Mouse (Mus musculus) midbrain, embryonic 16.5 days (tissue): ENCODE data around the gene 2900011O08Rik. TPM values are rescaled to one million over a fixed set of nuclear protein-coding genes. Genes with fewer than 3 reads are reported as not detected.

Experiments
- ATAC-seq: fragments of 200-750 bp; cut with Nextera tagmentation; 2 replicates; pipeline ENCODE4 v1.8.0; 2017; ENCODE audit warnings: moderate TSS enrichment
- H3K27ac ChIP-seq: fragments of 300-500 bp; sonication (generic); 2 replicates; pipeline ENCODE4 v1.5.1; 2014; ENCODE audit warnings: mild to moderate bottlenecking, low read length, mixed read lengths
- H3K27me3 ChIP-seq: fragments of 300-500 bp; sonication (generic); 2 replicates; pipeline ENCODE4 v1.6.1; 2014; ENCODE audit warnings: low read depth, low read length, mixed read lengths; ENCODE audit not compliant: control insufficient read depth, insufficient read depth
- H3K36me3 ChIP-seq: fragments of 300-500 bp; sonication (generic); 2 replicates; pipeline ENCODE4 v1.6.1; 2014; ENCODE audit warnings: mild to moderate bottlenecking, low read length, moderate library complexity, mixed read lengths; ENCODE audit not compliant: control insufficient read depth, insufficient read depth
- H3K4me1 ChIP-seq: fragments of 300-500 bp; sonication (generic); 2 replicates; pipeline ENCODE4 v1.6.1; 2014; ENCODE audit warnings: mild to moderate bottlenecking, low read length, mixed read lengths; ENCODE audit not compliant: control insufficient read depth, insufficient read depth
- H3K4me2 ChIP-seq: fragments of 300-500 bp; sonication (generic); 2 replicates; pipeline ENCODE4 v1.6.1; 2014; ENCODE audit warnings: mild to moderate bottlenecking, low read length, mixed read lengths
- H3K4me3 ChIP-seq: fragments of 300-500 bp; sonication (generic); 2 replicates; pipeline ENCODE4 v1.5.1; 2014; ENCODE audit warnings: low read depth, mild to moderate bottlenecking, low read length, moderate library complexity, mixed read lengths
- H3K9ac ChIP-seq: fragments of 300-500 bp; sonication (generic); 2 replicates; pipeline ENCODE4 v1.6.1; 2014; ENCODE audit warnings: low read depth, low read length, mixed read lengths
- H3K9me3 ChIP-seq: fragments of 300-500 bp; sonication (generic); replicated peaks from 2 replicates; pipeline ENCODE4 v1.6.1; 2014; ENCODE audit warnings: mild to moderate bottlenecking, low read length, mixed read lengths; ENCODE audit not compliant: control insufficient read depth, poor library complexity, severe bottlenecking
- WGBS: fragments of 180-500 bp; shearing (Covaris S2); extraction: QIAGEN DNeasy Blood & Tissue Kit; methylation state at CpG from one replicate; pipeline ENCODE4 v1.1.7; 2014; 5-methylcytosine and 5-hydroxymethylcytosine counted together
- polyA plus RNA-seq: library from polyadenylated mRNA; unstranded; fragments of >200 nt; fragmentation: Nextera tagmentation; extraction: Ambion mirVana; gene quantifications from 2 replicates; pipeline ENCODE4 v1.2.1, GENCODE M21; 2015

2900011O08Rik gene
- 189 and 216 TPM in 2 replicates for polyA plus RNA-seq

DNA sequence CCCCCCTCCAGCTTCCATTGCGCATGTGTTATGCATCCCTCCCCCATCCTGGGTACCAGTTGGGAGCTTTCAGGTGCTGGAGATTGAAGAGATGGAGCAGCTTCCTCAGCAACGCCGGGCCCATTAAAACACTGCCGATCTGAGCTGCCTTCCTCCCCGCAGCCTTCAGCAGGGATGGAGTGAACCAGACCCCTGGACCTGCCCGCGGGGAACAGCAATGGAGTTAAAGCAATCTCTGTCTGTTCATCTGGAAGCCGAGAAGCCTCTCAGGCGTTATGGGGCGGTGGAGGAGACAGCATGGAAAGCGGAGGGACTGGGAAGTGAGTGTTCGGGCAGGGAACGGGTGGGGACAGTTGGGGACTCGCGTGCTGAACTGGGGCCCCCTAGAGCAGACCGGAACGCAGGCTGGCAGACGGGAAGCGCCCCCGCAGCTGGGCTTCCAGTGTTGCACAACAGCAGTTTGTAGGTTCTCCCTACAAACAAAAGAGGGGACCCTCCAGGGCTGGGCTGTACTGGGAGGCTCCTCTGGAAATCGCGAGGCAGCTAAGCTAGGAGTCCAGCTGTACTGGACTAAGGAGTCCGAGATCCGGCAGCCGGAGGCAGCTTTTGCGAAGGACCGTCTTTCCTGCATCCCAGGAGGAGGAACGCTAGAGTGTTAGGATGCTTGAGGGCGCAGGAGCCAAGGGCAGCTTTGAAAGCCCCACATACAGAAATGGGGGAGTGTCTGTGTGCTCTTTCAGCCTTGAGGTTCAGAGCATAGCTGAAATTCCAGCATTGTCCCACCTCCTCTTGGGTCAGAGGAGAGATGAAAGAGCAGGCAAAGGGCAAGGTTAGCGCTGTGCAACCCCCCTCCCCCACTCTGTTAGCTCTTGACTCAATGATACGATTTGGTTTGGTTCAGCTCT is at the start of gene 2900011O08Rik, which contains the start of gene Ifitm7:
TSS of gene 2900011O08Rik (plus strand) at position 31 of the 905 bp plus-strand sequence.
TSS of gene Ifitm7 (minus strand) at position 315 of the 905 bp plus-strand sequence.
- ATAC-seq, result peak; percentile 93
- H3K27me3 ChIP-seq, result no peaks in the 10 kb centered on the region
- peak within 1 kb of the TSS; percentile 71 for H3K9ac ChIP-seq
- peaks cover 17% of the 10 kb centered on the region for H3K4me1 ChIP-seq
- peak within 1 kb of the TSS; percentile 89 for H3K27ac ChIP-seq
- no peaks in the 10 kb centered on the region for H3K9me3 ChIP-seq
- H3K4me2 ChIP-seq, result peak within 1 kb of the TSS; percentile 61
- H3K36me3 ChIP-seq, result no peaks in the 10 kb centered on the region
- H3K4me3 ChIP-seq, result peak within 1 kb of the TSS; percentile 69
- WGBS, result under 1% methylated on average over 31 of the region's 31 CpGs

DNA sequence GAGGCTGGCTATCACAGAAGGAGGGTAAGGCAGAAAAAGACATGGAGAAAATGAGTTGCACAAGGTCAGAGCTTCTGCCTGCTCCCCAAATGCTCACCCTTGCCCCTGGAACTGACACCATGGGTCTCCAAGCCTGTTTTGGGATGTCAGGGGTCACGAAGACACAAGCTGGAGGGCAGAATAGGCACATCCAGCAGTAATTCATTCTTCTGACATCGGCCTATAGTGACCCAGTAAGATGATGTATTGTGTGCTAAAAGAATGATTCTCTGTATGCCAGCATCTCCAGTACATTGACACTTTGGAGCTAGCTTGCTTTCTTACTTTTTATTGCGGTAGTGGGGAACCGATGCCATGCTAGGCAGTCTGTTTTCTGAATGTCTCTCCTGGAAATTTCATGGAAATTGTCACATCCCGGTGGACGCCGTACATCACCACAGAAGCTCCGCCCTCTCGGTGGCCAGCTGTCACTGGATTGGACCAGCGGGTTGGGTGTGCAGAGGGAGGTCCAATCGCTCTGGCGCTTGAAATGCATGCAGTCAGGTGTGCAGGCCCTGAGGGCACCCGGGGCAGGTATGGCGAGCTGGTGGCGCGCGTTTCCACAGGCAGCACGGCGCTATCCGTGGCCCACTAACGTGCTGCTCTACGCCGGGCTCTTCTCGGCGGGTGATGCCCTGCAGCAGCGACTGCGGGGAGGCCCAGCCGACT is 46.1 kb upstream of the 2900011O08Rik start:
- Histone ChIP-seq H3K4me1 (peaks cover 8% of the 10 kb centered on the region; the same call in 1 of the 2 replicates), H3K4me3 (peak overlapping the region; percentile 59), H3K9me3 (no peaks in the 10 kb centered on the region), H3K27me3 (no peaks in the 10 kb centered on the region), H3K4me2 (peak overlapping the region; percentile 97), H3K27ac (peak overlapping the region; percentile 76), H3K9ac (peak overlapping the region; percentile 82), H3K36me3 (no peaks in the 10 kb centered on the region)
- WGBS, result 4% methylated on average over 28 of the region's 28 CpGs
- ATAC-seq, result peak; percentile 100

DNA sequence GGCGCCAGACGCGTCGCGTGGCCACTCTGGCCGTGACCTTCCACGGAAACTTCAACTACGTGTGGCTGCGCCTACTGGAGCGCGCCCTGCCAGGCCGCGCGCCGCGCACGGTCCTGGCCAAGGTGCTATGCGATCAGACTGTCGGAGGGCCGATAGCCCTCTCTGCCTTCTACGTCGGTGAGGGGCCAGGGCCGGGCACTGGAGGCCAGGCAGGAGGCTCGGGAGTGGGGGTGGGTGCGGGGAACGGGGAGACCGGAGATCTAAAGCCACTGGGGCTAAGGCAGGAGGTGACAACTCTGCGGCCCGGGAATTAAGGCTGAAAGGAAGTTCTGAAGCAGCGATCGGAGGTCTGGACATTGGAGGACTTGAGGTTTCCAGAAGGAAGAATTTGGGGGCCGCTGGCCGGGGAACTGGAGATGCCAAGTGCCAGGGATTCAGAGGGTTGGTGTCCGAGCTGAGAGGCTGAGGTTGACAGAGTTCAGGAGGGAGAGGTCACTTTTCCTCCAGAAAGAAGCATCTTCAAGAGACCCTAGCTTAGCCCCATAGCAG is 45.5 kb upstream of the 2900011O08Rik start:
- Histone ChIP-seq H3K9me3 (no peaks in the 10 kb centered on the region), H3K27ac (peak overlapping the region; percentile 74), H3K4me3 (peak overlapping the region; percentile 59), H3K4me2 (peak overlapping the region; percentile 97), H3K4me1 (peaks cover 8% of the 10 kb centered on the region; the same call in 1 of the 2 replicates), H3K9ac (peak overlapping the region; percentile 82), H3K36me3 (no peaks in the 10 kb centered on the region), H3K27me3 (no peaks in the 10 kb centered on the region)
- ATAC-seq, result peak; percentile 89
- 3% methylated on average over 34 of the region's 34 CpGs for WGBS

DNA sequence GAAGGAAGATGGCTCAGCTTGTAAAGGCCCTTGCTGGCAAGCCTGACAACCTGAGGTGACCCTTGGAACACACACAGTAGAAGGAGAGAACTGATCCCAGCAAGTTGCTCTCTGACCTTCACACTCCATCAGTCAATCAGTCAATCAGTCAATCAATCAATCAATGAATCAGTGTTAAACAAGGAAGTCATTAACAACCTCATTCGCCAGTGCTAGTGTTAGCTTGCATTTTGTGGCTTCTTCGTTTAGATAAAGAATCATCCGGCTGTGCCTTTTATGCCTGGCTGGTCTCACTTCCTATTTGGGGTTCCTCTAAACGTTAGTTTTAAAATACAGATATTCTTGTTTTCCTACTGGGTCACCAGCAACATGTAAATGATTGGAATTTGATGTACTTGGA is 42.2 kb upstream of the 2900011O08Rik start:
- Histone ChIP-seq H3K9me3 (no peaks in the 10 kb centered on the region), H3K27me3 (no peaks in the 10 kb centered on the region), H3K4me1 (peaks cover 8% of the 10 kb centered on the region; the same call in 1 of the 2 replicates), H3K36me3 (no peaks in the 10 kb centered on the region; the same call in none of the 2 replicates), H3K4me3 (no peak overlapping the region), H3K9ac (no peak overlapping the region), H3K27ac (no peak overlapping the region), H3K4me2 (no peak overlapping the region)
- no peak for ATAC-seq
- 78% methylated on average over 4 of the region's 4 CpGs for WGBS

DNA sequence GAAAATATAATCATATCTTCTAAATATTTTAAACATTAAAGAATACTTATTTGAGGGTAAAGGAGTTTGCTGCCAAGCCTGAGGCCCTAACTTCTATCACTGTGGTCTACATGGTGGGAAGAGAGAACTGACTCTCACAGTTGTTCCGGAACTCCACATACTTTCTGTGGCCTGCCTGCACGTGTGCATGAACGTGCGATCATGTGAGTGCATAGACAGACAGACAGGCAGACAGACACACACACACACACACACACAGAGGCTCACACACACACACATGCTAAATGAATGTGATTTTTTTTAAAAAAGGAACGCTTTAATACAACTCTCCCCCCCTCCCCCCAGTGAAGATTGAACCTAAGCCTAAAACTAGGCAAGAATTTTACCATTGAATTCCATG is 41.7 kb upstream of the 2900011O08Rik start:
- peaks cover 8% of the 10 kb centered on the region; the same call in 1 of the 2 replicates for H3K4me1 ChIP-seq
- 92% methylated on average over 5 of the region's 5 CpGs for WGBS
- no peak for ATAC-seq
- no peaks in the 10 kb centered on the region; the same call in none of the 2 replicates for H3K36me3 ChIP-seq
- H3K9ac ChIP-seq, result no peak overlapping the region
- H3K27ac ChIP-seq, result no peak overlapping the region
- no peaks in the 10 kb centered on the region for H3K9me3 ChIP-seq
- H3K4me2 ChIP-seq, result no peak overlapping the region
- H3K27me3 ChIP-seq, result no peaks in the 10 kb centered on the region
- no peak overlapping the region for H3K4me3 ChIP-seq

DNA sequence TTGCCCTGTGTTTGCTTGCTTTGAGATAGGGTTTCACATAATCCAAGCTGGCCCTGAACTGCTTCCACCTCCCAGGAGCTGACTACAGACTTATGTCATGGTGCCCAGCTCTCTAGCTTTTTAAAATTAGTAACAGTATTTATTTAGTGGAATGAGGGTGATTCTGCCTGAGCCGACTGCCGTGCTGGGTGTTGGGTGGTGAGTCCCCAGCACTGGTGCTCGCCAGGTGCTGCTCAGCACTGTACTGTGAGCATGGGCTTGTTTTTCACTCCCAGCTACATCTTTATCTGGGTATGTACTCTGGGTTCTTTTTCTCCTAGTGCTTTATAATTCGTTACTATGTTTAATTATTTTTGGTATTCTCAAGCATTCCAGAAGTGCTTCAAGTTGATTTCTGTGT is 41.3 kb upstream of the 2900011O08Rik start:
- H3K9me3 ChIP-seq, result no peaks in the 10 kb centered on the region
- no peak overlapping the region for H3K4me3 ChIP-seq
- H3K4me2 ChIP-seq, result no peak overlapping the region
- no peaks in the 10 kb centered on the region for H3K27me3 ChIP-seq
- H3K36me3 ChIP-seq, result no peaks in the 10 kb centered on the region; the same call in none of the 2 replicates
- 78% methylated on average over 4 of the region's 4 CpGs for WGBS
- peaks cover 6% of the 10 kb centered on the region; the same call in 1 of the 2 replicates for H3K4me1 ChIP-seq
- H3K27ac ChIP-seq, result no peak overlapping the region
- ATAC-seq, result no peak
- H3K9ac ChIP-seq, result no peak overlapping the region

DNA sequence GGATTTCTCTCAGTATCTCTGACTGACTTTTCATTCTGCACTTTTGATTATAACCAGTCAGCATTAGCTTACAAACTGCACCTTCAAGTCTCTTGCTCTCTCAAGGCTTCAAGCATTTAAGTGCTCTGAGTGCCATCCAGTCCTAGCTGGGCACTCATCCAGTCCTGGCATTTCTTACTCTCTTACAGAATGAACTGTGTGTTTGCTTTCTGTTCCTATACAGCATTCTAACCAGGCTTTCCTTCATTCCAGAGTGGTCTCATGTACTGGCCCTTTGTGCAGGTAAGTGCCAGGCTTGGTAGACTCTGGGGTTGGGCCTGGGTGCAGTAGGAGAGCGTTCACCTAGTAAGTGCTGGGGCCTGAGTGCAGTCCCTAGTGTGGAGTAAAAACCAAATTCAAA is 40.1 kb upstream of the 2900011O08Rik start:
- no peak overlapping the region for H3K4me2 ChIP-seq
- WGBS, result 68% methylated on average over 1 of the region's 1 CpGs
- no peak overlapping the region for H3K4me3 ChIP-seq
- no peaks in the 10 kb centered on the region for H3K27me3 ChIP-seq
- no peak for ATAC-seq
- H3K9me3 ChIP-seq, result no peaks in the 10 kb centered on the region
- H3K27ac ChIP-seq, result no peak overlapping the region
- no peak overlapping the region for H3K9ac ChIP-seq
- H3K4me1 ChIP-seq, result peaks cover 1% of the 10 kb centered on the region; the same call in 1 of the 2 replicates
- H3K36me3 ChIP-seq, result no peaks in the 10 kb centered on the region; the same call in none of the 2 replicates

DNA sequence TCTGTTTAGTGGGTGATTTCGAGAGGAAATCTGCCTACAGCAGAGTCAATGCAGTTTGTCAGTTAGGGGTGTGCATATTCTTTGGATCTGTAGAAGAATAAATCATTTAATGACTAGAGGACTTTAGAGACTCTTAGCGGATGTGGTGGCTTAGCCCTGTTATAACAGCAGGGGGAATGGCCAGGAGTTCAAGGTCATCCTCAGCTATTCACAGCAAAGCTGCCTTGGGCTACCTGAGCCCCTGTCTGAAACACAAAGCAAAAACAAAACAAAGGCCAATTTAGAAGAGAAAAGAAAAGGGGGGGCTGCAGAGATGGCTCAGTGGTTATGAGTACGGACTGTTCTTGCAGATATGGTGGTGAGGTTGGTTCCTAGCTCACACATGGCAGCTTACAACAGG is 35.2 kb upstream of the 2900011O08Rik start:
- no peaks in the 10 kb centered on the region for H3K4me1 ChIP-seq
- no peaks in the 10 kb centered on the region for H3K9me3 ChIP-seq
- H3K9ac ChIP-seq, result no peak overlapping the region
- H3K4me2 ChIP-seq, result no peak overlapping the region
- no peak for ATAC-seq
- H3K36me3 ChIP-seq, result no peaks in the 10 kb centered on the region; the same call in none of the 2 replicates
- H3K27ac ChIP-seq, result no peak overlapping the region
- H3K27me3 ChIP-seq, result no peaks in the 10 kb centered on the region
- no peak overlapping the region for H3K4me3 ChIP-seq
- WGBS, result 75% methylated on average over 3 of the region's 3 CpGs
